Mouse (Mus musculus): ENCODE measurements around the gene Pttg1ip.

Gene Pttg1ip

GRCm38 (mm10) chr10:77606855-77607254 is 25.3 kb downstream of the Pttg1ip start:
- no peak for DNase-seq (ENCODE audit: low spot score)

DNA sequence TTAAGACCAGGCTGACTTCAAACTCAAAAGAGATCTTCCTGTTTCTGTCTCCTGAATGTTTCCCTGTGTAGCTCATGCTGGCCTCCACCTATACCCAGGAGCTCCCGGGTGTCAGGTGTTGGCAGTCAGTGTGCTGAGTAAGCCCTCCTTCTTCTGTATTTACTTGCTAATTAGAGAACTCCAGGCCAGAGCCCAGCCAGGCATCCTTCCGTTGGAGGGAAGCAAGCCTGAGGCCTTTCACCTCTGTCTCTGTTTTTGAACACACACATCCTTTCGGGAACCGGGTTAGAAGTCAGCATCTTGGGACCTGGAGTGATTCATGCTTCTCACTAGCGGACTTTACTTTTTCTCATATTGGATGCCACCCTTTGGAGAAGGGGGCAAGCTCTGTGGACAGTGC is 25.9 kb downstream of the Pttg1ip start:
- DNase-seq (ENCODE audit: low spot score): peak; percentile 66

DNA sequence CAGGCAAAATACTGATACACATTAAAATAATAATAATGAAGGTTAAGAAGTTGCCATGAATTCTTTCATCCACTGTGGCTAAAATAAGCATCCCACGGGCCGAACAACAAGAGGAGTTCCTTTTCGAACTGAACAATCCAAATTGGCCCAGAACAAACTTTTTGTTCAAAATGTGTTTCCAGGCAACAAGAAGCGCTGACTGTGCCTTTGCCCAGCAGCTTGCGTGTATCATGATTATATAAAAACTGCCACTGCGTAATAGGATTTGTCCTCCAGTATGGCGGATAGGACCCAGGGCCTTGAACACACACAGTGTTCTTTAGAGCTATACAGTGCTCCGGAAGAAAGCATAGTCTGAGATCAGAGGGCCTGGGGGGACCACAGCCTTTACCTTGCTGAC is 27.1 kb downstream of the Pttg1ip start:
- DNase-seq (ENCODE audit: low spot score): no peak

DNA sequence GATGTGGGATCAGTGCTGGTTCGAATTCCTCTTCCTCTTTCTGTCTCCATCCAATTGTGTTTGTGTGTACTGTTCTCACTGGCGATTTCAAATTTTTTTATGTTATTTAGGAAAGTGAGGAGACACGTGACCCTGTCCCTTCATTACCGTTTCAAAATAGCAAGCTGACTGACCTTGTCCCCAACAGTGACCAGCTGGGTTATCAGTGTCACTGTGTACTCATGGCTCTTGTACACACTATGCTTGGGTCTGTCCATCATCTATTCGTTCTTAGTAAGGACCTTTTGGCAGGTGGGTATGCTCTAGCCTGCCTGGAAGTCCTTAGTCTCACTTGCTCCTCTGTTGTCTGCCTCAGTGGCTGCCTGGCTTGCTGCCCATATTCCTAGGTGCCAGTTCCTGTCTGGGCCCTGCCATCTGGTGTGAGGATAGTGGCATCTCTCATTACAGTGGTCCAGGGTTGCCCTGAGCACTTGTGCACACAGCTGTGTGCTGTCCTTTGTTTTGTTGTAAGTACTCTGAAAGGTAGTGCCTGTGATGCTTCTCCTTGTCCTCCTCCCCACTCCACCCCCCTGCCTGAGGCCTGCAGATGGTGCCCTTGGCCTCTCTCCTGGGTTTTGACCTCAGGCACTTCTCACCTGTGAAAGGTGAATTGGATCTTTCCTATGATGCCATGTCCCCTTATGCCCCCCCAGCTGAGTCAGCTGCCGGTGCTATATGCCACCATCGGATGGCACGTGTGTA is 28.9 kb downstream of the Pttg1ip start:
- DNase-seq (ENCODE audit: low spot score): no peak

DNA sequence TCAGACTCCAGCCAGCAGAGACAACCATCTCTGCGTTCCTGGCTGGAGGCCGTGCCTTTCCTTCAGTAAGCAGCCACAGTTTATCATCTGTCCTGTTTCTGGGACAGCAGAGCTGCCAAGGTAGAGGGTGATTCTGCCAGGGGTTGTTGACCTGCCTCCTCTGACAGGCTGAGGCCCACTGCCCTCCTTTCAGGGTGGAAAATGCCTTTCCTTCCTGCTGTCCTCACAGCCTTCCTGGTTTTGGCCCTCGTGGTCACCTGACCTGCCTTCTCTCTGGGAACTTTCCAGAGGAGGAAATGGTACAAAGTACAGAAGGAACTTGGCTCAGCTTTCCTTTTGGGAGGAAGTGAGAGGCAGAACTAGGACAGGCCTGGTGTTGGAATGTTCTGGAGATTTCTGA is 31.9 kb downstream of the Pttg1ip start:
- DNase-seq (ENCODE audit: low spot score): peak; percentile 84

- no peak for DNase-seq (ENCODE audit: low spot score)
These were observed 34.1 kb downstream of the Pttg1ip start for GRCm38 (mm10) chr10:77615647-77616046.

DNA sequence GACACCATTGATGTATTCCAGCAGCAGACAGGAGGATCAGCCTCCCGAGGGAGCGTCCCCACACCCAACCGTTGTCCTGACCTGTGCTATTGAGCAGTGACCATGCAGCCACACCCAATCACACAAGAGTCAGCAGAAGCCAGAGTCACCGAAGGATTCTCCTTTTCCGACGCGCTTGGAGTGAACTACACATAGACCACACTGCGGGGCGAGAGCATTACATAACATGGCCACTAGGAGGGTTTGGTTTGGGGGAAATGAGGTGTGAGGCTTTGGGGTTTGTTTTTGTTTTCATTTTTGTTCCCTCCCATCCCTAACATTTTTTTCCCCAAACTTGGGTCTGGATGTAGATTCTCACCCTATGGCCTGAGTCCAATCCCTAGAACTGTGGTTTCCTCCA is 34.6 kb downstream of the Pttg1ip start:
- no peak for DNase-seq (ENCODE audit: low spot score)

DNA sequence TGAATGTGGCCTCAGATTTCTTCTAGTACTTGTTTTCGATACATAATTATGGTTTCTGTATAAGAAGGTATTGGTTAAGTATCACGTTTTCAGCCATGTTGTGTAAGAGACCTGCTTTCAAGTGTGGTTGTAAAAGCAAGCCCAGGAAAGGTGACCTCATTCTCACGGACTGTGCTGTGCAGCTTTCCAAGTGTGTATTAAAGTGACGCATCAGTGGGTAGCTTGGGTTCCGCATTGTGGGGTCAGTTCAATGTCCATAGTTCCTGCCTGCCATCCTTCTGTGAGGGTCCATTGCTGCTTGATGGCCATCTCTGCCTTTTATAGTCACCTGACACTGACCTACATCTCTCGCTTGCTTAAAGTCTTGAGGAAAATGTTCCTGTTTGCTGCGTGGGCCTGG is 35.4 kb downstream of the Pttg1ip start:
- no peak for DNase-seq (ENCODE audit: low spot score)

DNA sequence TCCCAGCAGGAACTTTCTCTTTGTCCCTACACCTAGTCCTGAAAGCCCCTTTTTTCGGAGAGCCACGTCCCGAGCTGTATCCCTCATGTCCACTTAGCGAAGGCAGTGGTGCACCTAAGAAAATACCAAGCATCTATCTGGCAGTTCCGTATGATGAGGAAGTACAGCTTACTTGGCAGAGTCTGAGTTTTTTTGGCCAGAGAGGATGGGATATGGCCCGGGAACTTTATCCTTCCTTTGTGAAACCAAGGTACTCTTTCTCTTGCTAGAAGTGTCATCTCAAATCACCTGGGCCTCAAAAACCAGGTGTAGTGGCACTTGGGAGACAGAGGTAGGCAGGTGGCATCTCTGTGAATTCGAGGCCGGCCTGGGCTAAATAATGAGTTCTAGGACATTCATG is 40.0 kb downstream of the Pttg1ip start:
- no peak for DNase-seq (ENCODE audit: low spot score)

GRCm38 (mm10) chr10:77622055-77622988 is 40.8 kb downstream of the Pttg1ip start, which contains the start of gene Ube2g2:
Gene Ube2g2, plus strand, starts transcription at chr10:77622275.
- peak; percentile 91 for DNase-seq (ENCODE audit: low spot score)

- DNase-seq (ENCODE audit: low spot score): peak; percentile 83
These were observed 41.6 kb downstream of the Pttg1ip start for GRCm38 (mm10) chr10:77623069-77623492.

- peak; percentile 59 for DNase-seq (ENCODE audit: low spot score)
These were observed 42.3 kb downstream of the Pttg1ip start for GRCm38 (mm10) chr10:77623639-77624400.

GRCm38 (mm10) chr10:77624570-77624995 is 43.1 kb downstream of the Pttg1ip start:
- peak; percentile 71 for DNase-seq (ENCODE audit: low spot score)

GRCm38 (mm10) chr10:77626036-77626435 is 44.5 kb downstream of the Pttg1ip start:
- DNase-seq (ENCODE audit: low spot score): peak; percentile 84

- peak; percentile 63 for DNase-seq (ENCODE audit: low spot score)
These were observed 45.1 kb downstream of the Pttg1ip start for GRCm38 (mm10) chr10:77626591-77626990.

- DNase-seq (ENCODE audit: low spot score): peak; percentile 88
These were observed 46.0 kb downstream of the Pttg1ip start for GRCm38 (mm10) chr10:77627497-77627896.

- no peak for DNase-seq (ENCODE audit: low spot score)
These were observed 47.6 kb downstream of the Pttg1ip start for GRCm38 (mm10) chr10:77629163-77629562.

DNA sequence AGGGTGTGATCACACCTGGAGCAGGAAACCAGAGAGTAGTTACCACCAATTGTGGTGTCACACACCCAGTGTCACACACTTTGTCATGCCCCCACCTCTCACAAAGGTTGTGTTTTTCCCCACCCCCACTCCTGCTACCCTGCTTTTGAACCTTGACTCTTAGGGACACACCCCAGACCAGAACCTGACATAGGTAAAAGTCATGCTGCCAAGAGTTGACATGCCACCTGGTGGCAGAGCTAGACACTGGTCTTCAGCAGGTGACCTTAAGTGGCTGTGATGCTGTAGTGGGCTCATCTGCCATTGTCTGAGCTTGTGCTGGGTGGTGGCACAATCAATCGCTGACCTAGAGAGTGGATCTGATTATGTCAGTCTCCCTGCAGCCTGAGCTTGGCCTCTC is 48.5 kb downstream of the Pttg1ip start:
- DNase-seq (ENCODE audit: low spot score): no peak

GRCm38 (mm10) chr10:77634016-77634415 is 52.5 kb downstream of the Pttg1ip start:
- no peak for DNase-seq (ENCODE audit: low spot score)

- no peak for DNase-seq (ENCODE audit: low spot score)
These were observed 53.1 kb downstream of the Pttg1ip start for GRCm38 (mm10) chr10:77634452-77635231.

GRCm38 (mm10) chr10:77636234-77636922 is 54.9 kb downstream of the Pttg1ip start:
- no peak for DNase-seq (ENCODE audit: low spot score)

Data from adipocyte (in vitro differentiated cells).